Mouse (Mus musculus) bone marrow, adult 2 months (tissue): Measurements from ENCODE around the gene Elmod3.

Experiments used
- CTCF ChIP-seq: fragments of 200-500 bp; IDR thresholded peaks from 2 replicates; pipeline ENCODE4 v1.5.1; 2011; ENCODE audit warnings: low read length, control low read depth; ENCODE audit not compliant: control insufficient read depth, insufficient read depth
- POLR2A ChIP-seq: fragments of 200-500 bp; IDR thresholded peaks from 2 replicates; pipeline ENCODE4 v1.6.1; 2011; ENCODE audit warnings: low read depth, mild to moderate bottlenecking, control low read depth, low read length, borderline replicate concordance; ENCODE audit not compliant: control insufficient read depth

GRCm38 (mm10) chr6:72626391-72626790 is 28.2 kb upstream of the Elmod3 start:
- TF ChIP-seq CTCF, result no peak
- no peak for TF ChIP-seq POLR2A
